ENCODE assay signal across 14 mouse cellular contexts in genomic region chr11:99124635-99125029, GRCm38 (mm10). TPM values are rescaled to one million over a fixed set of nuclear protein-coding genes. Genes with fewer than 3 reads are reported as not detected.
DNase-seq lines count a peak whose midpoint lies in the region; ATAC-seq lines count a peak whose summit lies in the region.
"Had no signal": no experiment of that assay in that cellular context is flagged by ENCODE, and none has a peak within 500 bp of the region (broad histone marks: within the 10 kb centered on the region; RNA-seq: fewer than 3 reads in every experiment).

No protein-coding gene starts in this region.

- H3K4me2 ChIP-seq in heart, embryonic 15.5 days, result no peak overlapping the region
- H3K4me2 ChIP-seq in lung, embryonic 15.5 days, result no peak overlapping the region
- no peak overlapping the region for H3K4me2 ChIP-seq in embryonic facial prominence, embryonic 11.5 days (ENCODE audit: low read depth, low read length)
- H3K4me2 ChIP-seq in limb, embryonic 15.5 days, result no peak overlapping the region
- H3K4me2 ChIP-seq: liver, embryonic 12.5 days had no signal

- no peaks in the 10 kb centered on the region for H3K9me3 ChIP-seq in heart, embryonic 15.5 days (replicated peaks)
- no peaks in the 10 kb centered on the region for H3K9me3 ChIP-seq in lung, embryonic 15.5 days
- H3K9me3 ChIP-seq in embryonic facial prominence, embryonic 11.5 days (replicated peaks; ENCODE audit: control insufficient read depth, low read length), result no peaks in the 10 kb centered on the region
- no peaks in the 10 kb centered on the region for H3K9me3 ChIP-seq in limb, embryonic 15.5 days
- H3K9me3 ChIP-seq: liver, embryonic 12.5 days had no signal

- no peak for DNase-seq in heart, adult 18-20 months
- no peak for DNase-seq in lung, postnatal 14 days
- peak; percentile 61 for DNase-seq in embryonic facial prominence, embryonic 11.5 days (ENCODE audit: low spot score)
- DNase-seq in embryo, embryonic 10 days (ENCODE audit: low spot score), result no peak
- no peak for DNase-seq in urinary bladder, adult 18-20 months (ENCODE audit: low spot score in 2 of 2)
- DNase-seq: gastrocnemius, postnatal 10 days; thymus, adult 18-20 months had no signal

- WGBS in heart, embryonic 15.5 days, result 53% methylated on average over 10 of the region's 10 CpGs
- 48% methylated on average over 10 of the region's 10 CpGs for WGBS in lung, embryonic 15.5 days
- 27% methylated on average over 10 of the region's 10 CpGs for WGBS in embryonic facial prominence, embryonic 11.5 days
- 30% methylated on average over 10 of the region's 10 CpGs for whole genome bisulfite sequencing in limb, embryonic 15.5 days

- H3K4me3 ChIP-seq in heart, embryonic 15.5 days, result no peak overlapping the region
- H3K4me3 ChIP-seq in lung, embryonic 15.5 days, result no peak overlapping the region
- H3K4me3 ChIP-seq in embryonic facial prominence, embryonic 11.5 days (ENCODE audit: low read depth, low read length), result no peak overlapping the region
- no peak overlapping the region for H3K4me3 ChIP-seq in limb, embryonic 15.5 days
- H3K4me3 ChIP-seq: liver, embryonic 12.5 days had no signal

- H3K27ac ChIP-seq in heart, embryonic 15.5 days, result peak overlapping the region; percentile 14; the same call in 1 of the 2 replicates
- peak overlapping the region; percentile 42 for H3K27ac ChIP-seq in lung, embryonic 15.5 days
- H3K27ac ChIP-seq in embryonic facial prominence, embryonic 11.5 days (replicated peaks; ENCODE audit: low read depth, low read length), result peak overlapping the region; percentile 79
- peak overlapping the region; percentile 78 for H3K27ac ChIP-seq in limb, embryonic 15.5 days
- H3K27ac ChIP-seq: liver, embryonic 12.5 days had no signal

- H3K4me1 ChIP-seq in heart, embryonic 15.5 days (replicated peaks), result peaks cover 44% of the 10 kb centered on the region
- peaks cover 56% of the 10 kb centered on the region for H3K4me1 ChIP-seq in lung, embryonic 15.5 days
- peaks cover 13% of the 10 kb centered on the region; the same call in 1 of the 2 replicates for H3K4me1 ChIP-seq in embryonic facial prominence, embryonic 11.5 days (ENCODE audit: control insufficient read depth, insufficient read depth, low read length)
- H3K4me1 ChIP-seq in limb, embryonic 15.5 days, result peaks cover 69% of the 10 kb centered on the region

- no peak for ATAC-seq in heart, embryonic 15.5 days (replicated peaks; ENCODE audit: insufficient number of reproducible peaks, insufficient read depth, low FRiP score, low read depth)
- ATAC-seq in lung, embryonic 15.5 days (ENCODE audit: borderline replicate concordance, extremely low read depth, low FRiP score, low TSS enrichment), result no peak
- ATAC-seq in embryonic facial prominence, embryonic 11.5 days (replicated peaks; ENCODE audit: insufficient number of reproducible peaks, low FRiP score, low TSS enrichment, low read depth), result no peak
- ATAC-seq in limb, embryonic 15.5 days (ENCODE audit: insufficient number of reproducible peaks, low FRiP score, low TSS enrichment, low read depth), result no peak
- ATAC-seq: forebrain, embryonic 14.5 days; liver, embryonic 12.5 days; Patski had no signal

- H3K27me3 ChIP-seq in heart, embryonic 15.5 days, result no peaks in the 10 kb centered on the region
- H3K27me3 ChIP-seq in lung, embryonic 15.5 days, result no peaks in the 10 kb centered on the region
- H3K27me3 ChIP-seq in embryonic facial prominence, embryonic 11.5 days (ENCODE audit: control insufficient read depth, insufficient read depth, low read length), result no peaks in the 10 kb centered on the region
- H3K27me3 ChIP-seq in limb, embryonic 15.5 days, result no peaks in the 10 kb centered on the region
- H3K27me3 ChIP-seq: Patski had no signal

- H3K9ac ChIP-seq in heart, embryonic 15.5 days, result no peak overlapping the region
- no peak overlapping the region for H3K9ac ChIP-seq in lung, embryonic 15.5 days
- 0 out of 2 replicates have a peak overlapping the region, but pooled peaks have one; percentile 15 for H3K9ac ChIP-seq in embryonic facial prominence, embryonic 11.5 days (replicated peaks; ENCODE audit: low read length)
- no peak overlapping the region for H3K9ac ChIP-seq in limb, embryonic 15.5 days
- H3K9ac ChIP-seq: liver, embryonic 12.5 days had no signal

- H3K36me3 ChIP-seq in heart, embryonic 15.5 days, result no peaks in the 10 kb centered on the region
- no peaks in the 10 kb centered on the region for H3K36me3 ChIP-seq in lung, embryonic 15.5 days
- no peaks in the 10 kb centered on the region for H3K36me3 ChIP-seq in embryonic facial prominence, embryonic 11.5 days (replicated peaks; ENCODE audit: control insufficient read depth, insufficient read depth, low read depth, low read length)
- no peaks in the 10 kb centered on the region for H3K36me3 ChIP-seq in limb, embryonic 15.5 days
- H3K36me3 ChIP-seq: liver, embryonic 12.5 days had no signal

RNA-seq across cellular contexts. Expression of gene Ccr7, which starts 30.2 kb away (rescaled TPM):
- polyA plus RNA-seq in heart, embryonic 15.5 days (2015; fragmentation: Nextera tagmentation; extraction: Ambion mirVana), result 0.34 and 0.67 TPM in 2 replicates
- total RNA-seq in heart, adult 18-20 months (2021), result 1 to 10 TPM in 1 of 2 experiments, under 1 TPM in 1; 0.30 to 2.8 TPM
- polyA plus RNA-seq in lung, embryonic 15.5 days (2015; fragmentation: Nextera tagmentation; extraction: Ambion mirVana), result 0.13 and 0.29 TPM in 2 replicates
- polyA plus RNA-seq in embryonic facial prominence, embryonic 11.5 days (2014; fragmentation: Nextera tagmentation; extraction: Ambion mirVana), result 0.31 and 0.60 TPM in 2 replicates
- polyA plus RNA-seq in limb, embryonic 15.5 days (2015; fragmentation: Nextera tagmentation; extraction: Ambion mirVana), result 0.38 and 0.48 TPM in 2 replicates
- total RNA-seq: layer of hippocampus, postnatal 25 days had no signal
- polyA plus RNA-seq: forebrain, embryonic 14.5 days had no signal

RNA-seq across cellular contexts. Expression of gene Tns4, which starts 35.5 kb away (rescaled TPM):
- 0.08 and 0.27 TPM in 2 replicates for polyA plus RNA-seq in heart, embryonic 15.5 days (2015; fragmentation: Nextera tagmentation; extraction: Ambion mirVana)
- under 1 TPM; 0.07 to 0.18 TPM for total RNA-seq in heart, adult 18-20 months (2021)
- polyA plus RNA-seq in lung, embryonic 15.5 days (2015; fragmentation: Nextera tagmentation; extraction: Ambion mirVana), result 0.21 and 0.42 TPM in 2 replicates
- polyA plus RNA-seq in embryonic facial prominence, embryonic 11.5 days (2014; fragmentation: Nextera tagmentation; extraction: Ambion mirVana), result 0.22 and 0.86 TPM in 2 replicates
- polyA plus RNA-seq in limb, embryonic 15.5 days (2015; fragmentation: Nextera tagmentation; extraction: Ambion mirVana), result 1.9 and 2.1 TPM in 2 replicates
- total RNA-seq: gastrocnemius, postnatal 10 days; layer of hippocampus, postnatal 25 days had no signal
- polyA plus RNA-seq: Patski had no signal

Comparison
In these comparisons a context has a peak if more than half of its experiments do, and no peak if none do; other contexts are left out.
1. H3K27ac ChIP-seq: peak in every context shown above with its lines; median percentile 79 in embryonic facial prominence, embryonic 11.5 days; 78 in limb, embryonic 15.5 days; 42 in lung, embryonic 15.5 days; 14 in heart, embryonic 15.5 days.